Mouse (Mus musculus): ENCODE data around the gene Prph. TPM values are rescaled to one million over a fixed set of nuclear protein-coding genes. Genes with fewer than 3 reads are reported as not detected.

Gene Prph
- total and polyA plus RNA-seq, 2 experiments from 2014 or later: 0.07 TPM; not detected in 1

- DNase-seq (ENCODE audit: low spot score) (no peak), ATAC-seq (ENCODE audit: insufficient read depth, low read depth) (no peak)
- Histone ChIP-seq H3K9ac (replicated peaks; ENCODE audit: low read depth, low read length) (0 out of 2 replicates have a peak overlapping the region, but pooled peaks have one; percentile 26), H3K4me1 (ENCODE audit: control insufficient read depth, insufficient read depth) (peaks cover 24% of the 10 kb centered on the region), H3K9me3 (replicated peaks; ENCODE audit: control insufficient read depth, low read length) (no peaks in the 10 kb centered on the region), H3K27me3 (ENCODE audit: control insufficient read depth, insufficient read depth, low read length) (peaks cover 95% of the 10 kb centered on the region), H3K4me2 (ENCODE audit: low read depth, low read length) (peak overlapping the region; percentile 80), H3K27ac (ENCODE audit: low read depth) (no peak overlapping the region), H3K4me3 (ENCODE audit: low read depth, low read length) (peak overlapping the region; percentile 46), H3K36me3 (replicated peaks; ENCODE audit: control insufficient read depth, insufficient read depth, low read length) (no peaks in the 10 kb centered on the region)
- TF ChIP-seq CTCF (IDR thresholded peaks at IDR 0.05; ENCODE audit: low read depth) (peak; percentile 31), EP300 (IDR thresholded peaks at IDR 0.05; ENCODE audit: low read depth) (no peak)
- 3% methylated on average over 56 of the region's 56 CpGs for WGBS
Measured at GRCm38 (mm10) chr15:99093291-99094258, 38.6 kb downstream of the Prph start.

GRCm38 (mm10) chr15:99094631-99095270 lies 39.8 kb downstream of the Prph start:
- Histone ChIP-seq H3K4me1 (ENCODE audit: control insufficient read depth, insufficient read depth) (peaks cover 24% of the 10 kb centered on the region), H3K9ac (replicated peaks; ENCODE audit: low read depth, low read length) (no peak overlapping the region), H3K27ac (ENCODE audit: low read depth) (no peak overlapping the region), H3K4me3 (ENCODE audit: low read depth, low read length) (peak overlapping the region; percentile 1; the same call in 1 of the 2 replicates), H3K27me3 (ENCODE audit: control insufficient read depth, insufficient read depth, low read length) (peaks cover 93% of the 10 kb centered on the region), H3K36me3 (replicated peaks; ENCODE audit: control insufficient read depth, insufficient read depth, low read length) (no peaks in the 10 kb centered on the region), H3K9me3 (replicated peaks; ENCODE audit: control insufficient read depth, low read length) (no peaks in the 10 kb centered on the region), H3K4me2 (ENCODE audit: low read depth, low read length) (no peak overlapping the region)
- 4% methylated on average over 27 of the region's 27 CpGs for WGBS
- DNase-seq (ENCODE audit: low spot score) (no peak), ATAC-seq (ENCODE audit: insufficient read depth, low read depth) (no peak)
- TF ChIP-seq EP300 (IDR thresholded peaks at IDR 0.05; ENCODE audit: low read depth): no peak

GRCm38 (mm10) chr15:99095356-99095755 lies 40.4 kb downstream of the Prph start:
- H3K36me3 ChIP-seq (replicated peaks; ENCODE audit: control insufficient read depth, insufficient read depth, low read length): no peaks in the 10 kb centered on the region
- peaks cover 88% of the 10 kb centered on the region for H3K27me3 ChIP-seq (ENCODE audit: control insufficient read depth, insufficient read depth, low read length)
- no peak for ATAC-seq (ENCODE audit: insufficient read depth, low read depth)
- H3K9ac ChIP-seq (replicated peaks; ENCODE audit: low read depth, low read length): no peak overlapping the region
- DNase-seq (ENCODE audit: low spot score): no peak
- peaks cover 24% of the 10 kb centered on the region for H3K4me1 ChIP-seq (ENCODE audit: control insufficient read depth, insufficient read depth)
- WGBS: 23% methylated on average over 6 of the region's 6 CpGs
- no peaks in the 10 kb centered on the region for H3K9me3 ChIP-seq (replicated peaks; ENCODE audit: control insufficient read depth, low read length)
- TF ChIP-seq CTCF (IDR thresholded peaks at IDR 0.05; ENCODE audit: low read depth): no peak
- no peak for TF ChIP-seq EP300 (IDR thresholded peaks at IDR 0.05; ENCODE audit: low read depth)
- 0 out of 2 replicates have a peak overlapping the region, but pooled peaks have one; percentile 1 for H3K4me3 ChIP-seq (ENCODE audit: low read depth, low read length)
- no peak overlapping the region for H3K27ac ChIP-seq (ENCODE audit: low read depth)
- H3K4me2 ChIP-seq (ENCODE audit: low read depth, low read length): no peak overlapping the region

- no peaks in the 10 kb centered on the region for H3K36me3 ChIP-seq (replicated peaks; ENCODE audit: control insufficient read depth, insufficient read depth, low read length)
- WGBS: 14% methylated on average over 24 of the region's 24 CpGs
- ATAC-seq (ENCODE audit: insufficient read depth, low read depth) (no peak), DNase-seq (ENCODE audit: low spot score) (no peak)
- H3K27ac ChIP-seq (ENCODE audit: low read depth): no peak overlapping the region
- H3K9me3 ChIP-seq (replicated peaks; ENCODE audit: control insufficient read depth, low read length): no peaks in the 10 kb centered on the region
- 0 out of 2 replicates have a peak overlapping the region, but pooled peaks have one; percentile 34 for H3K9ac ChIP-seq (replicated peaks; ENCODE audit: low read depth, low read length)
- H3K4me1 ChIP-seq (ENCODE audit: control insufficient read depth, insufficient read depth): peaks cover 24% of the 10 kb centered on the region
- peak overlapping the region; percentile 66 for H3K4me2 ChIP-seq (ENCODE audit: low read depth, low read length)
- TF ChIP-seq EP300 (IDR thresholded peaks at IDR 0.05; ENCODE audit: low read depth) (no peak), CTCF (IDR thresholded peaks at IDR 0.05; ENCODE audit: low read depth) (no peak)
- H3K4me3 ChIP-seq (ENCODE audit: low read depth, low read length): peak overlapping the region; percentile 48
- peaks cover 79% of the 10 kb centered on the region for H3K27me3 ChIP-seq (ENCODE audit: control insufficient read depth, insufficient read depth, low read length)
Measured at GRCm38 (mm10) chr15:99096061-99096793, 41.3 kb downstream of the Prph start.

- Histone ChIP-seq H3K9ac (replicated peaks; ENCODE audit: low read depth, low read length) (0 out of 2 replicates have a peak overlapping the region, but pooled peaks have one; percentile 34), H3K4me1 (ENCODE audit: control insufficient read depth, insufficient read depth) (peaks cover 24% of the 10 kb centered on the region), H3K4me3 (ENCODE audit: low read depth, low read length) (peak overlapping the region; percentile 48), H3K9me3 (replicated peaks; ENCODE audit: control insufficient read depth, low read length) (no peaks in the 10 kb centered on the region), H3K36me3 (replicated peaks; ENCODE audit: control insufficient read depth, insufficient read depth, low read length) (no peaks in the 10 kb centered on the region), H3K4me2 (ENCODE audit: low read depth, low read length) (peak overlapping the region; percentile 66), H3K27ac (ENCODE audit: low read depth) (no peak overlapping the region), H3K27me3 (ENCODE audit: control insufficient read depth, insufficient read depth, low read length) (peaks cover 74% of the 10 kb centered on the region)
- TF ChIP-seq CTCF (IDR thresholded peaks at IDR 0.05; ENCODE audit: low read depth) (no peak), EP300 (IDR thresholded peaks at IDR 0.05; ENCODE audit: low read depth) (no peak)
- WGBS: 2% methylated on average over 45 of the region's 58 CpGs
- no peak for DNase-seq (ENCODE audit: low spot score)
- no peak for ATAC-seq (ENCODE audit: insufficient read depth, low read depth)
Measured at GRCm38 (mm10) chr15:99096831-99097500, 42.0 kb downstream of the Prph start.
